In genomic region chr11:102189461-102190436, GRCm38 (mm10) we compare ENCODE assay signal across 8 mouse cellular contexts. TPM values are rescaled to one million over a fixed set of nuclear protein-coding genes. Genes with fewer than 3 reads are reported as not detected.
DNase-seq lines count a peak whose midpoint lies in the region; ATAC-seq and TF ChIP-seq lines count a peak whose summit lies in the region.

Gene G6pc3 (plus strand): TSS chr11:102189620.

- TF ChIP-seq CTCF in ES-Bruce4 (IDR thresholded peaks at IDR 0.05; ENCODE audit: low read depth, low read length) = no peak
- TF ChIP-seq CTCF in heart, postnatal 0 days (IDR thresholded peaks at IDR 0.05; ENCODE audit: low read depth) = no peak

- peak; percentile 91 for DNase-seq in heart, postnatal 0 days (ENCODE audit: low spot score)
- peak; percentile 93 to 95 for DNase-seq in kidney, postnatal 4 days
- DNase-seq in neural tube, embryonic 11.5 days (ENCODE audit: low spot score) = peak; percentile 88

- peak; percentile 67; the same call in 1 of the 2 replicates for ATAC-seq in cerebellum, adult (ENCODE audit: insufficient number of reproducible peaks, low FRiP score, low TSS enrichment)
- peak; percentile 83 for ATAC-seq in forebrain, embryonic 13.5 days
- peak; percentile 84 for ATAC-seq in heart, postnatal 0 days (ENCODE audit: insufficient read depth, low read depth)
- peak; percentile 53 for ATAC-seq in liver, embryonic 15.5 days (ENCODE audit: insufficient read depth)
- peak; percentile 60; the same call in 1 of the 2 replicates for ATAC-seq in neural tube, embryonic 11.5 days (ENCODE audit: insufficient read depth, low FRiP score, low TSS enrichment)
- ATAC-seq in stomach, embryonic 16.5 days (ENCODE audit: insufficient read depth, low FRiP score) = peak; percentile 84

- peak within 1 kb of the TSS; percentile 68 for H3K9ac ChIP-seq in ES-Bruce4 (ENCODE audit: low read depth, poor library complexity, severe bottlenecking)
- H3K9ac ChIP-seq in forebrain, embryonic 13.5 days = peak within 1 kb of the TSS; percentile 70
- peak within 1 kb of the TSS; percentile 70 for H3K9ac ChIP-seq in heart, postnatal 0 days (replicated peaks; ENCODE audit: low read depth, low read length)
- H3K9ac ChIP-seq in liver, embryonic 15.5 days = peak within 1 kb of the TSS; percentile 53
- peak within 1 kb of the TSS; percentile 71 for H3K9ac ChIP-seq in neural tube, embryonic 11.5 days (ENCODE audit: low read length)
- peak within 1 kb of the TSS; percentile 69 for H3K9ac ChIP-seq in stomach, embryonic 16.5 days (ENCODE audit: low read length)

- H3K27ac ChIP-seq in ES-Bruce4 (ENCODE audit: insufficient read depth, low read length) = peak within 1 kb of the TSS; percentile 15; the same call in 1 of the 2 replicates
- H3K27ac ChIP-seq in forebrain, embryonic 13.5 days = 0 out of 2 replicates have a peak within 1 kb of the TSS, but pooled peaks have one; percentile 49
- peak within 1 kb of the TSS; percentile 68 for H3K27ac ChIP-seq in heart, postnatal 0 days (ENCODE audit: low read depth)
- peak within 1 kb of the TSS; percentile 64 for H3K27ac ChIP-seq in liver, embryonic 15.5 days (replicated peaks)
- no peak within 1 kb of the TSS for H3K27ac ChIP-seq in neural tube, embryonic 11.5 days (ENCODE audit: low read depth, low read length)
- H3K27ac ChIP-seq in stomach, embryonic 16.5 days (ENCODE audit: low read length) = peak within 1 kb of the TSS; percentile 30

- no peaks in the 10 kb centered on the region for H3K9me3 ChIP-seq in ES-Bruce4 (replicated peaks; ENCODE audit: control insufficient read depth, insufficient read depth, low read length, poor library complexity, severe bottlenecking)
- H3K9me3 ChIP-seq in forebrain, embryonic 13.5 days (replicated peaks) = no peaks in the 10 kb centered on the region
- H3K9me3 ChIP-seq in heart, postnatal 0 days (replicated peaks; ENCODE audit: control insufficient read depth, low read length) = no peaks in the 10 kb centered on the region
- H3K9me3 ChIP-seq in liver, embryonic 15.5 days (replicated peaks) = no peaks in the 10 kb centered on the region
- no peaks in the 10 kb centered on the region for H3K9me3 ChIP-seq in neural tube, embryonic 11.5 days (ENCODE audit: control insufficient read depth, low read length)
- H3K9me3 ChIP-seq in stomach, embryonic 16.5 days (replicated peaks; ENCODE audit: control insufficient read depth, low read length) = no peaks in the 10 kb centered on the region

- H3K4me2 ChIP-seq in forebrain, embryonic 13.5 days = peak within 1 kb of the TSS; percentile 72
- H3K4me2 ChIP-seq in heart, postnatal 0 days (ENCODE audit: low read depth, low read length) = peak within 1 kb of the TSS; percentile 95
- H3K4me2 ChIP-seq in liver, embryonic 15.5 days = peak within 1 kb of the TSS; percentile 91
- H3K4me2 ChIP-seq in neural tube, embryonic 11.5 days (ENCODE audit: low read depth) = peak within 1 kb of the TSS; percentile 87
- peak within 1 kb of the TSS; percentile 89 for H3K4me2 ChIP-seq in stomach, embryonic 16.5 days (ENCODE audit: low read depth, low read length)

- peak within 1 kb of the TSS; percentile 95 for H3K4me3 ChIP-seq in ES-Bruce4 (ENCODE audit: low read depth, low read length)
- H3K4me3 ChIP-seq in forebrain, embryonic 13.5 days = peak within 1 kb of the TSS; percentile 52
- peak within 1 kb of the TSS; percentile 75 for H3K4me3 ChIP-seq in heart, postnatal 0 days (ENCODE audit: low read depth, low read length)
- H3K4me3 ChIP-seq in liver, embryonic 15.5 days (replicated peaks) = peak within 1 kb of the TSS; percentile 64
- H3K4me3 ChIP-seq in neural tube, embryonic 11.5 days (ENCODE audit: low read depth, low read length) = peak within 1 kb of the TSS; percentile 58
- H3K4me3 ChIP-seq in stomach, embryonic 16.5 days (replicated peaks; ENCODE audit: low read length) = peak within 1 kb of the TSS; percentile 56

- TF ChIP-seq EP300 in ES-Bruce4 (IDR thresholded peaks at IDR 0.05; ENCODE audit: insufficient read depth, low read depth, low read length) = 0 out of 2 replicates have a peak, but pooled peaks have one; percentile 37
- TF ChIP-seq EP300 in heart, postnatal 0 days (IDR thresholded peaks at IDR 0.05; ENCODE audit: low read depth) = peak; percentile 70; the same call in 1 of the 2 replicates

- WGBS in forebrain, embryonic 13.5 days = 2% methylated on average over 50 of the region's 50 CpGs
- 2% methylated on average over 50 of the region's 50 CpGs for WGBS in heart, postnatal 0 days
- whole genome bisulfite sequencing in liver, embryonic 15.5 days (ENCODE audit: insufficient replicate concordance) = under 1% methylated on average over 50 of the region's 50 CpGs
- WGBS in neural tube, embryonic 11.5 days = 4% methylated on average over 49 of the region's 50 CpGs
- under 1% methylated on average over 50 of the region's 50 CpGs for WGBS in stomach, embryonic 16.5 days

- 0 out of 2 replicates have a peak, but pooled peaks cover 5% of the 10 kb centered on the region for H3K36me3 ChIP-seq in ES-Bruce4 (ENCODE audit: control insufficient read depth, insufficient read depth, low read length, poor library complexity, severe bottlenecking)
- H3K36me3 ChIP-seq in forebrain, embryonic 13.5 days (ENCODE audit: poor library complexity, severe bottlenecking) = peaks cover 19% of the 10 kb centered on the region
- peaks cover 17% of the 10 kb centered on the region for H3K36me3 ChIP-seq in heart, postnatal 0 days (replicated peaks; ENCODE audit: control insufficient read depth, insufficient read depth, low read length)
- peaks cover 12% of the 10 kb centered on the region; the same call in 1 of the 2 replicates for H3K36me3 ChIP-seq in liver, embryonic 15.5 days (replicated peaks)
- peaks cover 3% of the 10 kb centered on the region; the same call in 1 of the 2 replicates for H3K36me3 ChIP-seq in neural tube, embryonic 11.5 days (ENCODE audit: control insufficient read depth, insufficient read depth, low read length)
- H3K36me3 ChIP-seq in stomach, embryonic 16.5 days (ENCODE audit: control insufficient read depth, insufficient read depth, low read length) = no peaks in the 10 kb centered on the region

- no peak for TF ChIP-seq POLR2A in ES-Bruce4 (IDR thresholded peaks at IDR 0.05; ENCODE audit: insufficient read depth, low read length)

- H3K4me1 ChIP-seq in ES-Bruce4 (ENCODE audit: control insufficient read depth, insufficient read depth, low read length) = no peaks in the 10 kb centered on the region
- peaks cover 25% of the 10 kb centered on the region for H3K4me1 ChIP-seq in forebrain, embryonic 13.5 days
- H3K4me1 ChIP-seq in heart, postnatal 0 days (ENCODE audit: control insufficient read depth, insufficient read depth) = peaks cover 20% of the 10 kb centered on the region
- H3K4me1 ChIP-seq in liver, embryonic 15.5 days (replicated peaks) = peaks cover 28% of the 10 kb centered on the region
- H3K4me1 ChIP-seq in neural tube, embryonic 11.5 days (ENCODE audit: control insufficient read depth, insufficient read depth, low read length) = peaks cover 7% of the 10 kb centered on the region; the same call in 1 of the 2 replicates
- peaks cover 18% of the 10 kb centered on the region for H3K4me1 ChIP-seq in stomach, embryonic 16.5 days (ENCODE audit: control insufficient read depth, insufficient read depth, low read length)

- H3K27me3 ChIP-seq in ES-Bruce4 (ENCODE audit: control insufficient read depth, insufficient read depth, low read length, poor library complexity, severe bottlenecking) = no peaks in the 10 kb centered on the region
- no peaks in the 10 kb centered on the region for H3K27me3 ChIP-seq in forebrain, embryonic 13.5 days
- H3K27me3 ChIP-seq in heart, postnatal 0 days (ENCODE audit: control insufficient read depth, insufficient read depth, low read length) = no peaks in the 10 kb centered on the region
- H3K27me3 ChIP-seq in liver, embryonic 15.5 days = no peaks in the 10 kb centered on the region
- no peaks in the 10 kb centered on the region for H3K27me3 ChIP-seq in neural tube, embryonic 11.5 days (ENCODE audit: control insufficient read depth, insufficient read depth, low read length)
- H3K27me3 ChIP-seq in stomach, embryonic 16.5 days (ENCODE audit: control insufficient read depth, insufficient read depth, low read length) = no peaks in the 10 kb centered on the region

RNA-seq across cellular contexts. Expression of gene G6pc3, which starts in this region (rescaled TPM):
- polyA plus RNA-seq in ES-Bruce4 (2011; ENCODE audit: insufficient read depth, insufficient read length, low read depth, missing spikeins) = 33.0 and 33.6 TPM in 2 replicates
- 21.5 and 25.6 TPM in 2 replicates for polyA plus RNA-seq in forebrain, embryonic 13.5 days (2015; fragmentation: Nextera tagmentation; extraction: Ambion mirVana)
- total RNA-seq in heart, postnatal 0 days (2014; rRNA removed; ENCODE audit: low replicate concordance) = 47.9 and 55.5 TPM in 2 replicates
- 18.7 and 20.0 TPM in 2 replicates for polyA plus RNA-seq in heart, postnatal 0 days (2015; fragmentation: Nextera tagmentation; extraction: Ambion mirVana)
- 8.2 and 8.8 TPM in 2 replicates for polyA plus RNA-seq in liver, embryonic 15.5 days (2015; fragmentation: Nextera tagmentation; extraction: Ambion mirVana)
- 30.0 and 35.3 TPM in 2 replicates for polyA plus RNA-seq in neural tube, embryonic 11.5 days (2014; fragmentation: Nextera tagmentation; extraction: Ambion mirVana)
- polyA plus RNA-seq in stomach, embryonic 16.5 days (2015; fragmentation: Nextera tagmentation; extraction: Ambion mirVana) = 28.0 and 28.7 TPM in 2 replicates
